Mouse (Mus musculus) B cell, adult 62 days (primary cell): ENCODE data around the gene D11Wsu47e. TPM values are rescaled to one million over a fixed set of nuclear protein-coding genes. Genes with fewer than 3 reads are reported as not detected.

Source experiments
- total RNA-seq: library from RNA; stranded (reverse); gene quantifications from 4 replicates; pipeline ENCODE4 v1.2.4, GENCODE M21; 2023

The D11Wsu47e gene
- total RNA-seq: 17.1 to 21.2 TPM (median 20.0 TPM) in 4 replicates

GRCm38 (mm10) chr11:113683957-113684706, at the start of gene D11Wsu47e, which contains the start of gene Fam104a:
Gene D11Wsu47e, plus strand, starts transcription at chr11:113684412.
Gene Fam104a, minus strand, starts transcription at chr11:113684155.

GRCm38 (mm10) chr11:113648690-113649352, 35.4 kb upstream of the D11Wsu47e start, which contains the start of gene Cog1:
Gene Cog1, plus strand, starts transcription at chr11:113649169.

GRCm38 (mm10) chr11:113649353-113650210, 34.6 kb upstream of the D11Wsu47e start, which contains the start of gene Slc39a11:
Gene Slc39a11, minus strand, starts transcription at chr11:113650079.

DNA sequence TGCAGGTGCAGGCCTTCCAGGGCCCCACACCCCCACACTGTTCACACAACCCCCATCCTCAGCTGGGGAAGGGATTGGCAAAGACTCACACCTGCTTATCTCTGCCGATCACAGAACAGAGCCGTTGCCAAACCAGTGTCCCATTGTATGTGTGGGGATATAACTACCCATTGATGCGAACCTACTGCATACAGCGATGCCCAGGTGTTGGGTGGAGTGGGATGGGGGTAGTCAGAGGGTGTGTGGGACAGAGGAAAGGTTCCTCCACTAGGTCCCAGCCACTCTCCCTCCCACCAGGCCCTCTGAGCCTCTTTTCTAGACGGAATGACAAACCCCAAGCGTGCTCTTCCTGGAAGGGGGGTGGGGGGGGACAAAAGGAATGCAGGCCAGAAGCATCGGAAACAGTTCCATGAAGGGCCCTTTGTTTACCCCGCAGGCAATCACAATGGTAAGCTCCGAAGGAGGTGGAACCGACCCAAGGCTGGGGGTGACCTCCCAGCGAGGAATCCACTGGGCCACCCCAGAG, 25.6 kb downstream of the D11Wsu47e start, which contains the start of gene Cpsf4l:
Cpsf4l (minus strand) TSS at position 287 of the 526 bp plus-strand sequence.

Other genes with a start within 250 kb of the D11Wsu47e start
- gene Sstr2, start 65.1 kb upstream of the D11Wsu47e start, total RNA-seq: not detected in 4 replicates
- gene Cog1, start 35.2 kb upstream of the D11Wsu47e start, total RNA-seq: 39.7 to 47.6 TPM (median 43.2 TPM) in 4 replicates
- gene Slc39a11, start 34.3 kb upstream of the D11Wsu47e start, total RNA-seq: 5.5 to 11.3 TPM (median 7.6 TPM) in 4 replicates
- gene Fam104a, start 257 bp upstream of the D11Wsu47e start, total RNA-seq: 22.5 to 24.7 TPM (median 23.6 TPM) in 4 replicates
- gene Cpsf4l, start 25.6 kb downstream of the D11Wsu47e start, total RNA-seq: not detected in 4 replicates
- 4.6 to 4.9 TPM (median 4.7 TPM) in 4 replicates for gene Cdc42ep4, start 67.5 kb downstream of the D11Wsu47e start, total RNA-seq